Mouse (Mus musculus) liver, adult 2 months (tissue): ENCODE measurements around the gene Adamtsl1. TPM values are rescaled to one million over a fixed set of nuclear protein-coding genes. Genes with fewer than 3 reads are reported as not detected.
A peak's percentile ranks its signal among the peaks of the same experiment; 100 is the strongest.

Source experiments
- DNase-seq: peaks from one replicate; pipeline ENCODE4 v3.0.0-alpha.2; 2011; ENCODE audit warnings: low read depth, low spot score; ENCODE audit errors: extremely low read depth
- H3K27ac ChIP-seq: fragments of 200-500 bp; replicated peaks from 2 replicates; pipeline ENCODE4 v1.5.1; 2012; ENCODE audit warnings: low read depth, mild to moderate bottlenecking, control low read depth, inconsistent platforms, low read length; ENCODE audit not compliant: insufficient read depth
- H3K27me3 ChIP-seq: fragments of 200-500 bp; 2 replicates; pipeline ENCODE4 v1.6.1; 2012; ENCODE audit warnings: mild to moderate bottlenecking, moderate library complexity, low read length, inconsistent platforms; ENCODE audit not compliant: control insufficient read depth, insufficient read depth
- H3K36me3 ChIP-seq: fragments of 200-500 bp; 2 replicates; pipeline ENCODE4 v1.6.1; 2012; ENCODE audit warnings: low read length, inconsistent platforms; ENCODE audit not compliant: control insufficient read depth, insufficient read depth
- H3K4me1 ChIP-seq: fragments of 200-500 bp; 2 replicates; pipeline ENCODE4 v1.6.1; 2011; ENCODE audit warnings: low read length; ENCODE audit not compliant: control insufficient read depth, insufficient read depth
- H3K4me3 ChIP-seq: fragments of 200-500 bp; 2 replicates; pipeline ENCODE4 v1.5.1; 2011; ENCODE audit warnings: low read depth, mild to moderate bottlenecking, control low read depth, low read length, moderate library complexity; ENCODE audit not compliant: insufficient read depth
- H3K79me2 ChIP-seq: fragments of 200-500 bp; 2 replicates; pipeline ENCODE4 v1.6.1; 2012; ENCODE audit warnings: inconsistent platforms, mild to moderate bottlenecking, low read length, moderate library complexity; ENCODE audit not compliant: control insufficient read depth, insufficient read depth
- H3K9ac ChIP-seq: fragments of 200-500 bp; 2 replicates; pipeline ENCODE4 v1.6.1; 2012; ENCODE audit warnings: low read depth, mild to moderate bottlenecking, control low read depth, inconsistent platforms, low read length
- CTCF ChIP-seq: fragments of 200-500 bp; IDR thresholded peaks from 2 replicates; pipeline ENCODE4 v1.5.1; 2011; ENCODE audit warnings: low read depth, low read length, control low read depth
- POLR2A ChIP-seq: fragments of 200-500 bp; IDR thresholded peaks from 2 replicates; pipeline ENCODE4 v1.6.1; 2011; ENCODE audit warnings: low read length, control low read depth; ENCODE audit not compliant: insufficient read depth; ENCODE audit errors: extremely low read depth
- WGBS: fragments of 180-500 bp; shearing (Covaris S2); methylation state at CpG from one replicate; pipeline ENCODE4 v1.1.7; 2018; 5-methylcytosine and 5-hydroxymethylcytosine counted together
- polyA plus RNA-seq: library from polyadenylated mRNA; depleted of rRNA; stranded (reverse); fragments of >200 nt; gene quantifications from 2 replicates; pipeline ENCODE4 v1.2.3, GENCODE M21; 2012
- total RNA-seq: library from RNA; depleted of rRNA; stranded (reverse); fragments of >200 nt; gene quantifications from 2 replicates; pipeline ENCODE4 v1.2.3, GENCODE M21; 2014

Adamtsl1 gene
- total and polyA plus RNA-seq, 2 experiments: 0.61 to 0.65 TPM

DNA sequence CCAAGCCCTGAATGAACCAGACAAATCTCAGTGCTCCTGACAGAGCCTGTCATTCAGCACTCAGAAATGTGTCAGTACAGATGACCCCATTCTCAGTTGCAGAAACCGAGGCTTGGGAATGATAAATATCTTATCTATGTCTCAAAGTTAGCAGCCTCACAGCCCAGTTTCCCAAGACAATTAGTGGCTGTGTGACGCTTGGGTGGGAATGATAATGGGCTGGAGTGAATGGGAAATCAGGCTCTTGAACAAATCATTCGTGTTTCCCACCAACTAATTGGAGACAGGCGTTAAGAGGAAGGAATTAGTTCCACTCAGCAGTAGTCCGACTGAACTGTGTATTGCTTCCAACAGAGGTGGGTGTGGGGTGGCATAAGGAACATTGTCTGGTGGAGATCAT, 268.5 kb downstream of the Adamtsl1 start:
- WGBS: 42% methylated on average over 5 of the region's 5 CpGs
- no peak for DNase-seq
- TF ChIP-seq CTCF: no peak
- TF ChIP-seq POLR2A: no peak

DNA sequence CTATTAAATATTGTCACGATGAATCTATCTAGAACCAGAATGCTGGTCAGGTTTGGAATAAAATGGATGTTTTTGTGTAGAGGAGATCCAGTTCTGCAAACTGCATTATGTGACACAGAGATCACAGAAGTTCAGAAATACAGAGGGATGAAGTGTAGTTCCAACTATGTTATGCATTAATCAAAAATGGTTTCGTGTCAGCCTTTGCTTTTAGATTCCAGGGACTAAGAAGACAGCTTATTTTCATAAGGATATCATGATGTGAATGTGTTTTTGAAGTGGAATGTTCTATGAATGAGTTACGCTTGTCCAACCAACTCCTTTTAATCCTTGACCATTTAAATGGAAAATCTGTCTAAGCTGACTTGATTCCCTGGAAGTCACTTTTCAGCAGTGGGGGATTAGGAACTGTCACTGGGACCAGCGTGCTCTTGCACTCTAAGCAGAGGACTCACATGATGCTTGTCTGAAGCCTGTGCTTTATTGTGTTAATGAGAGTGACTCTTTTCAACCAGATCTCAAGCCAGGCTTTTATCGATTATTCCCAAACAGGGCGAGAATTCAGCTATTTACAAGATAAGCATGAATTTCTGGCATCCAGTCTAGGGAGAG, 269.9 kb downstream of the Adamtsl1 start:
- no peak for TF ChIP-seq POLR2A
- TF ChIP-seq CTCF: no peak
- no peaks in the 10 kb centered on the region for H3K79me2 ChIP-seq
- H3K4me1 ChIP-seq: no peaks in the 10 kb centered on the region
- H3K27me3 ChIP-seq: no peaks in the 10 kb centered on the region
- no peaks in the 10 kb centered on the region for H3K36me3 ChIP-seq
- no peak overlapping the region for H3K27ac ChIP-seq
- no peak overlapping the region for H3K9ac ChIP-seq
- WGBS: 62% methylated on average over 6 of the region's 6 CpGs
- no peak overlapping the region for H3K4me3 ChIP-seq
- DNase-seq: peak; percentile 19

More for the DNA sequence above, 268.5 kb downstream of the Adamtsl1 start:
- Histone ChIP-seq H3K4me1 (no peaks in the 10 kb centered on the region), H3K36me3 (no peaks in the 10 kb centered on the region), H3K79me2 (no peaks in the 10 kb centered on the region), H3K9ac (no peak overlapping the region), H3K27ac (no peak overlapping the region), H3K4me3 (no peak overlapping the region), H3K27me3 (no peaks in the 10 kb centered on the region)

DNA sequence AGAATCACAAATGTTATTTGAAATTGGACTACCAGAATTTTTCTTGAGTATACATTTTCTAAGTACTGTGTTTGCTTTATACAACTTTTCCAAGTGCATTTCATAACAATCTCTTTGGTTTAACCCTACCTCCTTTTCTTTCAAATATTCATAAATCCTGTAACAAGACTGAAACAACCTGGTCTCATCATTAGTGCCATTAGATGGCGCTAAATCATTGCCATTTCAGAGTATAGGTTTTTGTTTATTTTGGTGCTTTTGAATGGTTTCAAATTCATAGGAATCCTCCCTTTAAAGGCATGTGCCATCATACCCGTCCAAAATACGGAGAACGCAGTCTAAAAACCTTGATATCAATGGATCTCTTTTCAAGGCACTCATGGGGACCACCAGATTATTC, 270.5 kb downstream of the Adamtsl1 start:
- H3K4me1 ChIP-seq: no peaks in the 10 kb centered on the region
- no peak overlapping the region for H3K9ac ChIP-seq
- no peaks in the 10 kb centered on the region for H3K79me2 ChIP-seq
- no peak overlapping the region for H3K27ac ChIP-seq
- H3K27me3 ChIP-seq: no peaks in the 10 kb centered on the region
- H3K4me3 ChIP-seq: no peak overlapping the region
- 61% methylated on average over 4 of the region's 4 CpGs for WGBS
- H3K36me3 ChIP-seq: no peaks in the 10 kb centered on the region
- TF ChIP-seq POLR2A: no peak
- TF ChIP-seq CTCF: 0 out of 2 replicates have a peak, but pooled peaks have one; percentile 9
- no peak for DNase-seq

DNA sequence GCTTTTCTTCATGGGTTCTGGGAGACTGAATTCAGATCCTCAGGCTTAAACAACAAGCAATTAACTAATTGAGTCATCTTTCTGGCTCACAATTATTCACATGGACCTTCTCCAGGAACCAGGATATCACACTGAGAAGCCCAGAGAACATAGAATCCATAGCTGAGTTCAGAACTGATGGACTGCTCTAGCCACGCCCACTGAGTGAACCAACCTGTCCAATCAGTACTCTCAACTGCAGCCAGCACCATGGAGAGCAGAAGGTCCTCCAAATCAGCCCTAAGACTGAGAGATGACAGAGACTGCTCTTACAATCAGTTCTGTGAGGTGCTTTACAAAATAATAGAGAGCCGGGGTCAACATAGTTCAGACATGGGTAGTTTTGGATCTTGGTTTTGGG, 276.3 kb downstream of the Adamtsl1 start:
- Histone ChIP-seq H3K4me3 (no peak overlapping the region), H3K27ac (no peak overlapping the region), H3K9ac (no peak overlapping the region), H3K79me2 (no peaks in the 10 kb centered on the region), H3K4me1 (no peaks in the 10 kb centered on the region), H3K36me3 (no peaks in the 10 kb centered on the region), H3K27me3 (no peaks in the 10 kb centered on the region)
- TF ChIP-seq POLR2A (no peak), CTCF (no peak)
- WGBS: 63% methylated on average over 2 of the region's 2 CpGs
- DNase-seq: no peak

DNA sequence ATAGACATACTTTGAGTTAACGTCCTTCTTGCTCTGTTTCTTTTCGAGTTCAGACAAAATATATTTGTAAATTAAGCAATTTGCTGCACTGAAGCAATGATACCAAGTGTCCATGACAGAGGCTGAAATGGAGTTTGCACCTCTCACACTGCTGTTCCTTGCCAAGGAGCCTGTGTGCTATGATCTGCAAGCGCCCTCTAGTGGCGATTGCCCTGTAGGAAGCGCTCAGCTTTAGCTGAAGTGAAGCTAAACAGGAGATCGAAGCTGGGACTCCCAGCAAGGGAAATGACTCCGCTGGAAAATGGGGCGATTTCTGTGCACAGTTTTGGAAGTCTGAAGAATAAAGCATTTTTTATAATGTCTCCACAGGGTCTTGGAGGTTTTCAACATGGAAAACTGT, 287.8 kb downstream of the Adamtsl1 start:
- WGBS: 4% methylated on average over 8 of the region's 8 CpGs
- Histone ChIP-seq H3K79me2 (no peaks in the 10 kb centered on the region), H3K4me3 (no peak overlapping the region), H3K27me3 (no peaks in the 10 kb centered on the region), H3K4me1 (no peaks in the 10 kb centered on the region), H3K9ac (no peak overlapping the region), H3K27ac (no peak overlapping the region), H3K36me3 (no peaks in the 10 kb centered on the region)
- no peak for TF ChIP-seq POLR2A
- peak; percentile 98 for TF ChIP-seq CTCF
- DNase-seq: peak; percentile 74

DNA sequence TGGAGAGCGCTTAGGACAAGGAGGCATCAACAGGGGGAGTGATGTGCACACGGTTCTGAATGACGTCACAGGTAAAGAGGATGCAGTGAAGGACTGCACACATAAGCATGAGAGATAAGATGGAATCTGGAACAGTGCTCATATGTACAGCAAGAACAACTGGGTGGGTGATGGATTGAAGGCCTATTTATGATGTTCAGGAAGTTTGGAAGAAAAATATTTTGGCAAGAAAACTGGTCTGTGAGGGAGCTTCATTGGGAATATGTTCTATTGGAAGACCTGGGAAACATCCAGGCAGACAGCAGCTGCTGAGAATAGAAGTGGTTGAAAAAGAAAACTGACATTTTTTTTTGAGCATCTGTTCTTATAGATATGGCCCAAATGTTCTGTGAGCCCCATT, 300.4 kb downstream of the Adamtsl1 start:
- H3K4me3 ChIP-seq: no peak overlapping the region
- H3K79me2 ChIP-seq: no peaks in the 10 kb centered on the region
- H3K9ac ChIP-seq: no peak overlapping the region
- no peaks in the 10 kb centered on the region for H3K27me3 ChIP-seq
- WGBS: 70% methylated on average over 3 of the region's 3 CpGs
- H3K27ac ChIP-seq: no peak overlapping the region
- DNase-seq: no peak
- no peak for TF ChIP-seq POLR2A
- TF ChIP-seq CTCF: no peak
- no peaks in the 10 kb centered on the region for H3K4me1 ChIP-seq
- H3K36me3 ChIP-seq: no peaks in the 10 kb centered on the region
